Mouse (Mus musculus) embryonic facial prominence, embryonic 12.5 days (tissue): ENCODE measurements at regions not wholly inside any gene's neighbourhood (a gene's known extent, or its start where the extent isn't known, plus 50 kb on each side); places are given as distances from the start of the nearest gene placed in this dataset.

ENCODE experiments used
- ATAC-seq: fragments of 200-750 bp; cut with Nextera tagmentation; 2 replicates; pipeline ENCODE4 v1.8.0; 2017; ENCODE audit not compliant: insufficient number of reproducible peaks, insufficient read depth, low FRiP score, low TSS enrichment
- H3K27ac ChIP-seq: fragments of 300-500 bp; sonication (generic); 2 replicates; pipeline ENCODE4 v1.5.1; 2016; ENCODE audit warnings: mild to moderate bottlenecking
- H3K27me3 ChIP-seq: fragments of 300-500 bp; sonication (generic); 2 replicates; pipeline ENCODE4 v1.6.1; 2016; ENCODE audit warnings: mild to moderate bottlenecking, moderate library complexity
- H3K36me3 ChIP-seq: fragments of 300-500 bp; sonication (generic); 2 replicates; pipeline ENCODE4 v1.6.1; 2016; ENCODE audit warnings: mild to moderate bottlenecking
- H3K4me1 ChIP-seq: fragments of 300-500 bp; sonication (generic); 2 replicates; pipeline ENCODE4 v1.6.1; 2016
- H3K4me2 ChIP-seq: fragments of 300-500 bp; sonication (generic); replicated peaks from 2 replicates; pipeline ENCODE4 v1.6.1; 2016; ENCODE audit warnings: mild to moderate bottlenecking, moderate library complexity
- H3K4me3 ChIP-seq: fragments of 300-500 bp; sonication (generic); 2 replicates; pipeline ENCODE4 v1.5.1; 2016; ENCODE audit warnings: mild to moderate bottlenecking
- H3K9ac ChIP-seq: fragments of 300-500 bp; sonication (generic); 2 replicates; pipeline ENCODE4 v1.6.1; 2016; ENCODE audit warnings: mild to moderate bottlenecking, moderate library complexity
- H3K9me3 ChIP-seq: fragments of 300-500 bp; sonication (generic); 2 replicates; pipeline ENCODE4 v1.6.1; 2016; ENCODE audit warnings: mild to moderate bottlenecking, moderate library complexity
- WGBS: fragments of 180-500 bp; shearing (Covaris S2); methylation state at CpG from one replicate; pipeline ENCODE4 v1.1.7; 2016; 5-methylcytosine and 5-hydroxymethylcytosine counted together

- H3K4me2 ChIP-seq: no peak overlapping the region
- 95% methylated on average over 8 of the region's 8 CpGs for WGBS
- no peaks in the 10 kb centered on the region for H3K27me3 ChIP-seq
- H3K9me3 ChIP-seq: no peaks in the 10 kb centered on the region
- no peak overlapping the region for H3K27ac ChIP-seq
- no peak overlapping the region for H3K4me3 ChIP-seq
- no peaks in the 10 kb centered on the region for H3K36me3 ChIP-seq
- no peak for ATAC-seq
- no peak overlapping the region for H3K9ac ChIP-seq
- no peaks in the 10 kb centered on the region for H3K4me1 ChIP-seq
These were observed 53.2 kb upstream of the Slc38a2 start for GRCm38 (mm10) chr15:96752719-96753118.

- Histone ChIP-seq H3K9me3 (no peaks in the 10 kb centered on the region), H3K4me2 (no peak overlapping the region), H3K4me1 (no peaks in the 10 kb centered on the region), H3K27ac (no peak overlapping the region), H3K4me3 (no peak overlapping the region), H3K27me3 (no peaks in the 10 kb centered on the region), H3K9ac (no peak overlapping the region), H3K36me3 (no peaks in the 10 kb centered on the region)
- no peak for ATAC-seq
- WGBS: 86% methylated on average over 3 of the region's 3 CpGs
These were observed 52.5 kb upstream of the Slc38a2 start for GRCm38 (mm10) chr15:96752062-96752358.

- no peaks in the 10 kb centered on the region for H3K36me3 ChIP-seq
- WGBS: 86% methylated on average over 13 of the region's 13 CpGs
- no peak overlapping the region for H3K4me3 ChIP-seq
- no peak for ATAC-seq
- H3K4me1 ChIP-seq: no peaks in the 10 kb centered on the region
- H3K9me3 ChIP-seq: no peaks in the 10 kb centered on the region
- H3K9ac ChIP-seq: no peak overlapping the region
- H3K27me3 ChIP-seq: no peaks in the 10 kb centered on the region
- no peak overlapping the region for H3K4me2 ChIP-seq
- H3K27ac ChIP-seq: no peak overlapping the region
These were observed 51.9 kb upstream of the Slc38a2 start for GRCm38 (mm10) chr15:96751243-96752061.

GRCm38 (mm10) chr15:96749534-96750256, 50.2 kb upstream of the Slc38a2 start:
- H3K4me1 ChIP-seq: no peaks in the 10 kb centered on the region
- no peak for ATAC-seq
- no peaks in the 10 kb centered on the region for H3K36me3 ChIP-seq
- WGBS: 82% methylated on average over 9 of the region's 9 CpGs
- H3K27me3 ChIP-seq: no peaks in the 10 kb centered on the region
- no peak overlapping the region for H3K4me3 ChIP-seq
- H3K9me3 ChIP-seq: no peaks in the 10 kb centered on the region
- H3K4me2 ChIP-seq: no peak overlapping the region
- no peak overlapping the region for H3K9ac ChIP-seq
- H3K27ac ChIP-seq: no peak overlapping the region
